Mouse (Mus musculus): ENCODE data around the gene Myo16. TPM values are rescaled to one million over a fixed set of nuclear protein-coding genes. Genes with fewer than 3 reads are reported as not detected.

The Myo16 gene
- polyA plus RNA-seq, 1 experiment from 2014 or later = 0.70 TPM

DNA sequence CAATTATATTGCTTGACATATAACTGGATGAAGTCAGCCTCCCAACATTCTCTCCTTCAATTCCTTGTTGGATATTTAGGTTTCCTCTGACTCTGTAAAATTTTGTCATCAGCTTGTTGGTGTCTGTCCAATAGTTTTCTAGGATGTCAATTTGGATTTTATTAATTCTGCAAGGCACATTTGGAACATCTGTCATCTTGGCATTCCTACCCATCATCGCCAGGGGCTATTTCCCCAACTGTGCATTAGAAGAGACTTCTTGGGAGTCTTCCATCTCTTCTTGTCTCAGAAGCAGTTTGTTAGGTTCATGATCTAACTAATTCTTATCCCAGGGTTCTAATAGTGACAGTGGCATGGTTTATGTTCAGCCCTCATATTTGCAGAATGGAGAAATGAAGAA is 196.7 kb downstream of the Myo16 start:
- DNase-seq = no peak
- Histone ChIP-seq H3K27ac (ENCODE audit: low read depth) (no peak overlapping the region), H3K9me3 (ENCODE audit: low read depth, low read length) (no peaks in the 10 kb centered on the region), H3K4me3 (ENCODE audit: low read depth, low read length) (no peak overlapping the region), H3K27me3 (ENCODE audit: insufficient read depth, low read length) (no peaks in the 10 kb centered on the region), H3K4me2 (no peak overlapping the region), H3K36me3 (ENCODE audit: insufficient read depth) (no peaks in the 10 kb centered on the region), H3K9ac (no peak overlapping the region), H3K4me1 (ENCODE audit: insufficient read depth) (no peaks in the 10 kb centered on the region)
- WGBS = 84% methylated on average over 1 of the region's 1 CpGs
- no peak for TF ChIP-seq CTCF (IDR thresholded peaks at IDR 0.05; ENCODE audit: low read depth)
- ATAC-seq (ENCODE audit: insufficient read depth) = no peak

DNA sequence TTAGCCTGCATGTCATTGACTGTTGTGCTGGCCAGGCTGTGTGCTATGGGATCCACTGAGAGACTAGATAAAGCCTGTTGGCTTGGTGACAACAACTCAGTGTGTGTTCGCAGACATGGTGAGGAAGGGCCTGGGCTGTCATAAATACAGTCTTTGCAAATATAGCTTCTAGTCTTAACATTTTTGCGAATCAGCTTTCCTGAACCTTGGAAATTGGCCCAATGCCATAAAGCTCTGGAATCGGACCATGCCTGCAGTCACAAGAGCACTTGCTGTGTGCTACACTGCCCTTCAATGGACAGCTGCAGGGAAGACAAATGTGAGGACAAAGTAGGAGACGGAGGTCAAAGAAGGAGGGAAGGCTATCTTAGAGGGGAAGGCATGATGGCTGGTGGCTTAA is 205.0 kb downstream of the Myo16 start:
- no peak; the same call in 1 of the 2 replicates for ATAC-seq (ENCODE audit: insufficient read depth)
- H3K9ac ChIP-seq = no peak overlapping the region
- DNase-seq = peak; percentile 63
- H3K27me3 ChIP-seq (ENCODE audit: insufficient read depth, low read length) = no peaks in the 10 kb centered on the region
- no peak overlapping the region for H3K27ac ChIP-seq (ENCODE audit: low read depth)
- H3K4me2 ChIP-seq = no peak overlapping the region
- no peaks in the 10 kb centered on the region for H3K4me1 ChIP-seq (ENCODE audit: insufficient read depth)
- no peaks in the 10 kb centered on the region for H3K36me3 ChIP-seq (ENCODE audit: insufficient read depth)
- no peak overlapping the region for H3K4me3 ChIP-seq (ENCODE audit: low read depth, low read length)
- WGBS = 49% methylated on average over 4 of the region's 4 CpGs
- no peak for TF ChIP-seq CTCF (IDR thresholded peaks at IDR 0.05; ENCODE audit: low read depth)
- H3K9me3 ChIP-seq (ENCODE audit: low read depth, low read length) = no peaks in the 10 kb centered on the region

DNA sequence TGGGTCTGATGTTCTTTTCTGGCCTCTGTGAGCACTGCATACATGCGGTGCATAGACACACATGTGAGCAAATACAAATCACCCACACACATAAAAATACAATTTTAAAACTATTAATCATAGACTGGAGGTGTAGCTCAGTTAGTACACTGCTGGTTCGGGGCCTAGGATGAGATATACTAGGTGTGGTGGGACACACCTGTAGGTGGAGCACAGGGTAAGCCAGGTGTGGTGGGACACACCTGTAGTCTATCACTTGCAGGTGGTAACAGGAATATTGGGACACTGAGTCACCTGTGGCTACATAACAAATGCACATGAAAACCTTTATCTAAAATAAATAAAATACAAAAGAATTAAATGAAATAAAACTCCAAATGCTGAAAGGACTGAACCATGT is 209.2 kb downstream of the Myo16 start:
- Histone ChIP-seq H3K4me1 (ENCODE audit: insufficient read depth) (no peaks in the 10 kb centered on the region), H3K36me3 (ENCODE audit: insufficient read depth) (no peaks in the 10 kb centered on the region), H3K27ac (ENCODE audit: low read depth) (no peak overlapping the region), H3K27me3 (ENCODE audit: insufficient read depth, low read length) (no peaks in the 10 kb centered on the region), H3K4me3 (ENCODE audit: low read depth, low read length) (no peak overlapping the region), H3K9ac (no peak overlapping the region), H3K9me3 (ENCODE audit: low read depth, low read length) (no peaks in the 10 kb centered on the region), H3K4me2 (no peak overlapping the region)
- WGBS = 80% methylated on average over 2 of the region's 2 CpGs
- TF ChIP-seq CTCF (IDR thresholded peaks at IDR 0.05; ENCODE audit: low read depth) = no peak
- ATAC-seq (ENCODE audit: insufficient read depth) (no peak), DNase-seq (no peak)

DNA sequence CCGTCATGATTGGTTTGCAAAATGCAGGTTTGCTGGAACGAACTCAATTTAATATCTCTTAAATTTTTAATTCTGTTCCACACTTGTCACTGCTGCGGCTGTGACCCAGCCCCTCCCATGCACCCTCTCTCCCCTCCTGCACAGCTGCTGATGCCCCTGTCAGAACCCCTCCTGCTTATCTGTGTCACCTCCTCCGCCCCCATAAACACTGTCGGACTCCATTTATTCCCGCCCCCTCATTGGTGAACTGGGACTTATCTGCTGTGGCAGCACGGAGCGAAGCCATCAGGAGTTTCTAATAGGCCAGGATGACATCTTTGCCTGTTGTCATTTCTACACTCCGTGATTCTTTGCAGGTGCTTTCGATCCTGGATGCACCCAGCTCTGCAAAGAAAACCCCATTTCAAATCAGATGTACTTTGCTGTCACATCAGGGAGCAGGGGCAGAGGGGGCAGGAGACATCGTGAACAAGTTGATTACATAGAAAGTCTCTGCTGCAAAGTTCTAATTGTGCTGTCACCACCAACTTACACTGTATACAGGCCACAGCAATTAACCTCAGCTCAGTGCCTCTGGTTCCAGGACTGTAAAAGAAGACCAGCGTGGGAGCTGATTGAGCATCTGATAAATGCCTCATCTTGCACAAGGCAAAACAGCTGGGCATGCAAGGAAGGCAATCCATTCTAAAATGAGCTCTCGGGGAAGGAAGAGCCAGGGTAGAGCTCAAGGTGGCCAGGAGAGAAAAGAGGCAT is 210.1 kb downstream of the Myo16 start:
- WGBS = 29% methylated on average over 13 of the region's 13 CpGs
- no peaks in the 10 kb centered on the region for H3K4me1 ChIP-seq (ENCODE audit: insufficient read depth)
- ATAC-seq (ENCODE audit: insufficient read depth) (no peak), DNase-seq (no peak)
- no peaks in the 10 kb centered on the region for H3K9me3 ChIP-seq (ENCODE audit: low read depth, low read length)
- no peak overlapping the region for H3K4me2 ChIP-seq
- no peak overlapping the region for H3K9ac ChIP-seq
- no peak overlapping the region for H3K27ac ChIP-seq (ENCODE audit: low read depth)
- H3K36me3 ChIP-seq (ENCODE audit: insufficient read depth) = no peaks in the 10 kb centered on the region
- H3K27me3 ChIP-seq (ENCODE audit: insufficient read depth, low read length) = no peaks in the 10 kb centered on the region
- no peak for TF ChIP-seq CTCF (IDR thresholded peaks at IDR 0.05; ENCODE audit: low read depth)
- no peak overlapping the region for H3K4me3 ChIP-seq (ENCODE audit: low read depth, low read length)

GRCm38 (mm10) chr8:10366141-10366540 is 212.4 kb downstream of the Myo16 start:
- H3K4me1 ChIP-seq (ENCODE audit: insufficient read depth) = no peaks in the 10 kb centered on the region
- H3K4me3 ChIP-seq (ENCODE audit: low read depth, low read length) = no peak overlapping the region
- no peak for TF ChIP-seq CTCF (IDR thresholded peaks at IDR 0.05; ENCODE audit: low read depth)
- H3K9me3 ChIP-seq (ENCODE audit: low read depth, low read length) = no peaks in the 10 kb centered on the region
- H3K36me3 ChIP-seq (ENCODE audit: insufficient read depth) = no peaks in the 10 kb centered on the region
- no peak overlapping the region for H3K4me2 ChIP-seq
- H3K9ac ChIP-seq = no peak overlapping the region
- 85% methylated on average over 9 of the region's 9 CpGs for WGBS
- H3K27me3 ChIP-seq (ENCODE audit: insufficient read depth, low read length) = no peaks in the 10 kb centered on the region
- no peak overlapping the region for H3K27ac ChIP-seq (ENCODE audit: low read depth)
- no peak for ATAC-seq (ENCODE audit: insufficient read depth)
- no peak for DNase-seq

- no peak overlapping the region for H3K27ac ChIP-seq (ENCODE audit: low read depth)
- no peak for ATAC-seq (ENCODE audit: insufficient read depth)
- no peaks in the 10 kb centered on the region for H3K4me1 ChIP-seq (ENCODE audit: insufficient read depth)
- H3K36me3 ChIP-seq (ENCODE audit: insufficient read depth) = no peaks in the 10 kb centered on the region
- no peaks in the 10 kb centered on the region for H3K9me3 ChIP-seq (ENCODE audit: low read depth, low read length)
- no peak overlapping the region for H3K9ac ChIP-seq
- DNase-seq = no peak
- 76% methylated on average over 2 of the region's 2 CpGs for WGBS
- H3K4me3 ChIP-seq (ENCODE audit: low read depth, low read length) = no peak overlapping the region
- H3K27me3 ChIP-seq (ENCODE audit: insufficient read depth, low read length) = no peaks in the 10 kb centered on the region
- H3K4me2 ChIP-seq = no peak overlapping the region
- no peak for TF ChIP-seq CTCF (IDR thresholded peaks at IDR 0.05; ENCODE audit: low read depth)
These were observed 218.9 kb downstream of the Myo16 start for GRCm38 (mm10) chr8:10372571-10372970.

DNA sequence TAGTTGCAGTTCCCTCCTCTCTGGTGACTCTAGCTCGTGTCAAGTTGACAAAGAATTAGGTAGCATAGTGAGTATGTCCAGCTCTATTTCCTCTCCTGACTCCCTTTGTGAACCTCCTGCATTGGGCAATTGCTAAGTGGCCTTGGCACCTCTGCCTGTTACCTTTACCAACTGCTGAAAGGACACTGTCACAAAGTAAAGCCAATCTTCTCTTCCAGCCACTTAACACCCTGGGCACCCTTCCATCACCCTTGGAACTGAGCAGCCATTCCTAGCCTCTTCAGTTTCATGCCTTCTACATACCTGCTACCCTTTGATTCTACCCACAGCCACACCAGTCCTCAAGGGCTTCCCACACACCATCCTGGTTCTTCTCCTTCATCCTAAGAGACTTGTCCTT is 233.4 kb downstream of the Myo16 start:
- Histone ChIP-seq H3K36me3 (ENCODE audit: insufficient read depth) (no peaks in the 10 kb centered on the region), H3K9ac (no peak overlapping the region), H3K27me3 (ENCODE audit: insufficient read depth, low read length) (no peaks in the 10 kb centered on the region), H3K9me3 (ENCODE audit: low read depth, low read length) (no peaks in the 10 kb centered on the region), H3K4me1 (ENCODE audit: insufficient read depth) (no peaks in the 10 kb centered on the region), H3K27ac (ENCODE audit: low read depth) (no peak overlapping the region), H3K4me2 (no peak overlapping the region), H3K4me3 (ENCODE audit: low read depth, low read length) (no peak overlapping the region)
- no peak for TF ChIP-seq CTCF (IDR thresholded peaks at IDR 0.05; ENCODE audit: low read depth)
- DNase-seq (no peak), ATAC-seq (ENCODE audit: insufficient read depth) (no peak)
- 43% methylated on average over 1 of the region's 1 CpGs for WGBS
